Mouse (Mus musculus): ENCODE data around the gene Dock8. TPM values are rescaled to one million over a fixed set of nuclear protein-coding genes. Genes with fewer than 3 reads are reported as not detected.

Gene Dock8
- polyA plus RNA-seq, 1 experiment = 0.57 TPM

DNA sequence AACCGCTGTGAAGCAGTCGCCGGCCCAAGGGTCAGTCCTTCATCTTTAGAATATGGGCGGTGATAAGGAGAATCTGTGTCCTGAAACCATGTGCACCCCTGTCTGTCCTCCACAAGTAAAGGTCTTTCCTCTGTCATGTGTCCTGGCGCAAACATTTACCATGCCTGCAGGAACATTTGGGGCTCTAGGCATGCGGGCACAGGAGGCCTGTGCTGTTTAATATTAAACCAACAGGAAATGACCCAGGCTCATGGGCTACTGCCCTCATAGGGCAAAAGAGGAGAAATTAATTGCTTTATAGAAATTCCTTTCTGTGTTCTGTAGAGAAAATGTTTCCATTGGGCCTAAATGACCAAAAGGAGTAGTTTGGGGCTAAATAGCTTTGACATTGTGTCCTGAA lies 36.5 kb downstream of the Dock8 start:
- no peaks in the 10 kb centered on the region for H3K9me3 ChIP-seq (replicated peaks; ENCODE audit: control insufficient read depth, insufficient read depth, low read length, poor library complexity, severe bottlenecking)
- no peak overlapping the region for H3K27ac ChIP-seq (ENCODE audit: insufficient read depth, low read length)
- H3K4me1 ChIP-seq (ENCODE audit: control insufficient read depth, insufficient read depth, low read length) = no peaks in the 10 kb centered on the region
- TF ChIP-seq EP300 (IDR thresholded peaks at IDR 0.05; ENCODE audit: insufficient read depth, low read depth, low read length) (no peak), POLR2A (IDR thresholded peaks at IDR 0.05; ENCODE audit: insufficient read depth, low read length) (no peak), CTCF (IDR thresholded peaks at IDR 0.05; ENCODE audit: low read depth, low read length) (no peak)
- no peak overlapping the region for H3K4me3 ChIP-seq (ENCODE audit: low read depth, low read length)
- H3K36me3 ChIP-seq (ENCODE audit: control insufficient read depth, insufficient read depth, low read length, poor library complexity, severe bottlenecking) = no peaks in the 10 kb centered on the region
- H3K27me3 ChIP-seq (ENCODE audit: control insufficient read depth, insufficient read depth, low read length, poor library complexity, severe bottlenecking) = no peaks in the 10 kb centered on the region
- no peak overlapping the region for H3K9ac ChIP-seq (ENCODE audit: low read depth, poor library complexity, severe bottlenecking)

DNA sequence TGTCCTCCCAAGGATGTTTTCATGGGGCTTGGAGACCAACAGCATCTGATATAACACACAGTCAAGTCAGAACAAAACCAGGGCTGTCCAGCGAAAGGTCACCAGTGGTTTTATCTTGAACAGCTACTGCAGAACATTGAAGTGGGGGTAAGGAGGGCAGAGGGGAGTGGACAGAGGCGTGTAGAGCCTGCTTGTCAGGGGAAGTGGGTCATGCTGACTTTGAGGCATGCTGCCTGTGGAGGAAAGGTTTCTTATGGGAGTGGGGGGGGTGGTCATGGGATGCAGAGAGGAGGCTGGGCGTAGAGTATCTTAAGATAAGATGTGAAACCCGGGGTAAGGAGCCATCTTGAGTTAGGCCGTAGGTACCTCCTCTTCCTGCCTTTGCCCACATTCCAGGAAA lies 37.5 kb downstream of the Dock8 start:
- TF ChIP-seq POLR2A (IDR thresholded peaks at IDR 0.05; ENCODE audit: insufficient read depth, low read length) (no peak), EP300 (IDR thresholded peaks at IDR 0.05; ENCODE audit: insufficient read depth, low read depth, low read length) (no peak), CTCF (IDR thresholded peaks at IDR 0.05; ENCODE audit: low read depth, low read length) (no peak)
- Histone ChIP-seq H3K9me3 (replicated peaks; ENCODE audit: control insufficient read depth, insufficient read depth, low read length, poor library complexity, severe bottlenecking) (no peaks in the 10 kb centered on the region), H3K4me3 (ENCODE audit: low read depth, low read length) (no peak overlapping the region), H3K27me3 (ENCODE audit: control insufficient read depth, insufficient read depth, low read length, poor library complexity, severe bottlenecking) (no peaks in the 10 kb centered on the region), H3K9ac (ENCODE audit: low read depth, poor library complexity, severe bottlenecking) (no peak overlapping the region), H3K4me1 (ENCODE audit: control insufficient read depth, insufficient read depth, low read length) (no peaks in the 10 kb centered on the region), H3K27ac (ENCODE audit: insufficient read depth, low read length) (no peak overlapping the region), H3K36me3 (ENCODE audit: control insufficient read depth, insufficient read depth, low read length, poor library complexity, severe bottlenecking) (no peaks in the 10 kb centered on the region)

- H3K4me3 ChIP-seq (ENCODE audit: low read depth, low read length) = no peak overlapping the region
- TF ChIP-seq CTCF (IDR thresholded peaks at IDR 0.05; ENCODE audit: low read depth, low read length) = no peak
- no peak for TF ChIP-seq EP300 (IDR thresholded peaks at IDR 0.05; ENCODE audit: insufficient read depth, low read depth, low read length)
- no peak for TF ChIP-seq POLR2A (IDR thresholded peaks at IDR 0.05; ENCODE audit: insufficient read depth, low read length)
- H3K9ac ChIP-seq (ENCODE audit: low read depth, poor library complexity, severe bottlenecking) = no peak overlapping the region
- no peak overlapping the region for H3K27ac ChIP-seq (ENCODE audit: insufficient read depth, low read length)
- H3K27me3 ChIP-seq (ENCODE audit: control insufficient read depth, insufficient read depth, low read length, poor library complexity, severe bottlenecking) = no peaks in the 10 kb centered on the region
- no peaks in the 10 kb centered on the region for H3K4me1 ChIP-seq (ENCODE audit: control insufficient read depth, insufficient read depth, low read length)
- H3K9me3 ChIP-seq (replicated peaks; ENCODE audit: control insufficient read depth, insufficient read depth, low read length, poor library complexity, severe bottlenecking) = no peaks in the 10 kb centered on the region
- H3K36me3 ChIP-seq (ENCODE audit: control insufficient read depth, insufficient read depth, low read length, poor library complexity, severe bottlenecking) = no peaks in the 10 kb centered on the region
These were observed 37.9 kb downstream of the Dock8 start for GRCm38 (mm10) chr19:25037249-25037648.

- Histone ChIP-seq H3K9me3 (replicated peaks; ENCODE audit: control insufficient read depth, insufficient read depth, low read length, poor library complexity, severe bottlenecking) (no peaks in the 10 kb centered on the region), H3K27ac (ENCODE audit: insufficient read depth, low read length) (no peak overlapping the region), H3K4me3 (ENCODE audit: low read depth, low read length) (no peak overlapping the region), H3K9ac (ENCODE audit: low read depth, poor library complexity, severe bottlenecking) (no peak overlapping the region), H3K36me3 (ENCODE audit: control insufficient read depth, insufficient read depth, low read length, poor library complexity, severe bottlenecking) (no peaks in the 10 kb centered on the region), H3K27me3 (ENCODE audit: control insufficient read depth, insufficient read depth, low read length, poor library complexity, severe bottlenecking) (no peaks in the 10 kb centered on the region), H3K4me1 (ENCODE audit: control insufficient read depth, insufficient read depth, low read length) (no peaks in the 10 kb centered on the region)
- TF ChIP-seq EP300 (IDR thresholded peaks at IDR 0.05; ENCODE audit: insufficient read depth, low read depth, low read length) = no peak
- TF ChIP-seq POLR2A (IDR thresholded peaks at IDR 0.05; ENCODE audit: insufficient read depth, low read length) = no peak
- no peak for TF ChIP-seq CTCF (IDR thresholded peaks at IDR 0.05; ENCODE audit: low read depth, low read length)
These were observed 39.0 kb downstream of the Dock8 start for GRCm38 (mm10) chr19:25038293-25038692.

DNA sequence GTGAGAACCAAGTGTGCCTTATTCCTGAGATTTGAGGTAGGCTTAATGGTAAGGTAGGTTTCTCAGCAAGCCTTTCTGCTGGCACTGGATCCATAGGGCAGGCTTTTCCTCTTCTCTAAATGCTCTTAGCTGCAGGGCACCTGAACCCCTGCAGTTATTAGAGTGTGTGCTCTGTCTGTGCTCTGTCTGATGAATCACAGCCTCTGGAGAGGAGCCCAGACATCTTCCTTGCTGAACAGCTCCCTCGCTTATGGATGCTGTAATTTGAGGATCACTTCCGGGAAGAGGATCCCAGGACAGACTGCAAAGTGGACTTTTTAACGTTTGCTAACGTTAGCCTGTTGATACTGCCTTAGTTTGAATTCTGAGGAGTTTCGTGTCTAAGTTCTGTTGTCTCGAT lies 41.9 kb downstream of the Dock8 start:
- no peaks in the 10 kb centered on the region for H3K36me3 ChIP-seq (ENCODE audit: control insufficient read depth, insufficient read depth, low read length, poor library complexity, severe bottlenecking)
- no peak overlapping the region for H3K9ac ChIP-seq (ENCODE audit: low read depth, poor library complexity, severe bottlenecking)
- TF ChIP-seq EP300 (IDR thresholded peaks at IDR 0.05; ENCODE audit: insufficient read depth, low read depth, low read length) (no peak), POLR2A (IDR thresholded peaks at IDR 0.05; ENCODE audit: insufficient read depth, low read length) (no peak), CTCF (IDR thresholded peaks at IDR 0.05; ENCODE audit: low read depth, low read length) (no peak)
- H3K4me1 ChIP-seq (ENCODE audit: control insufficient read depth, insufficient read depth, low read length) = no peaks in the 10 kb centered on the region
- H3K4me3 ChIP-seq (ENCODE audit: low read depth, low read length) = no peak overlapping the region
- H3K27me3 ChIP-seq (ENCODE audit: control insufficient read depth, insufficient read depth, low read length, poor library complexity, severe bottlenecking) = no peaks in the 10 kb centered on the region
- H3K27ac ChIP-seq (ENCODE audit: insufficient read depth, low read length) = no peak overlapping the region
- no peaks in the 10 kb centered on the region for H3K9me3 ChIP-seq (replicated peaks; ENCODE audit: control insufficient read depth, insufficient read depth, low read length, poor library complexity, severe bottlenecking)

- Histone ChIP-seq H3K4me3 (ENCODE audit: low read depth, low read length) (no peak overlapping the region), H3K9me3 (replicated peaks; ENCODE audit: control insufficient read depth, insufficient read depth, low read length, poor library complexity, severe bottlenecking) (no peaks in the 10 kb centered on the region), H3K27me3 (ENCODE audit: control insufficient read depth, insufficient read depth, low read length, poor library complexity, severe bottlenecking) (no peaks in the 10 kb centered on the region), H3K9ac (ENCODE audit: low read depth, poor library complexity, severe bottlenecking) (no peak overlapping the region), H3K36me3 (ENCODE audit: control insufficient read depth, insufficient read depth, low read length, poor library complexity, severe bottlenecking) (no peaks in the 10 kb centered on the region), H3K27ac (ENCODE audit: insufficient read depth, low read length) (no peak overlapping the region), H3K4me1 (ENCODE audit: control insufficient read depth, insufficient read depth, low read length) (no peaks in the 10 kb centered on the region)
- TF ChIP-seq POLR2A (IDR thresholded peaks at IDR 0.05; ENCODE audit: insufficient read depth, low read length) (no peak), EP300 (IDR thresholded peaks at IDR 0.05; ENCODE audit: insufficient read depth, low read depth, low read length) (no peak), CTCF (IDR thresholded peaks at IDR 0.05; ENCODE audit: low read depth, low read length) (no peak)
These were observed 43.6 kb downstream of the Dock8 start for GRCm38 (mm10) chr19:25042973-25043372.
